Mouse (Mus musculus): ENCODE results near the gene Sumo2.
"Not testable (repeated sequence)": the region's sequence is repeated elsewhere in the genome, so short reads cannot be mapped to it uniquely, and the experiment has no call there.

The Sumo2 gene

DNA sequence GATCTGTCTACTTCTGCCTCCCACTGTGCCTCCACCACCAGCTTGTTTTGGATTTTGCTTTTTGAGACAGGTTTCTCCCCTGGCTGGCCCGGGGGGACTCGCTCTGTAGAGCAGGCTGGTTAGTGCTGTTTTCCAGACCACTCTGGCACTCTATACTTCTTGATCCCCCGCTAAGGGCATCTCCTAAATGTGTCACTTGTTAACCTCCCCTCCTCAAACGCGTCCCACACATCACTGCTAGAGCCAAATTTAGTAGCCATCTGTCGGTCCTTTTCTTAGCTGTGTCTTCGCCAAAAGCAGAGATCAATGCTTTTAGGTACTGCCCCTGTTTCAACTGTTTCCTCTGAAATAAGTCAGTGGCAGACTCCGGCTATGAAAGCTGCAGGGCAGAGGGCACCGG is 17.4 kb downstream of the Sumo2 start:
- no peak for DNase-seq

DNA sequence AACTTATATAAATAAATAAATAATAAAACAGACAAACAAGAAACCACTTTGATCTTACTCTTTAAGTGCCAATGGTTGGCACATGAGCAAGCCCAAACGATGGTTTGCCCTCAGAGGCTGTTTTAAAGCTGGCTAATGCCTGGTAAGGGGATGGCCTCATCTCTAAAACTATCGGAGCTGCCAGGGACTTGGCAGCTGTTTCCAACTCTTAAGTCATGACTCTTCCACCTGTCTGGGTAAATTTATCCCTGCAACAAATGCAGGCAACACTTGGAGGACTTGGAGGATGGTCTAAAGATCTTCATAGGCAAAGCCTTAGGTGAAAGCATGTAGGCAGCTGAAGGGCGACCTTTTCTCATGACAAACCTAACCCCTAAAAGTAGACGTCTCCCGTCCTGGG is 19.1 kb downstream of the Sumo2 start:
- no peak for DNase-seq

DNA sequence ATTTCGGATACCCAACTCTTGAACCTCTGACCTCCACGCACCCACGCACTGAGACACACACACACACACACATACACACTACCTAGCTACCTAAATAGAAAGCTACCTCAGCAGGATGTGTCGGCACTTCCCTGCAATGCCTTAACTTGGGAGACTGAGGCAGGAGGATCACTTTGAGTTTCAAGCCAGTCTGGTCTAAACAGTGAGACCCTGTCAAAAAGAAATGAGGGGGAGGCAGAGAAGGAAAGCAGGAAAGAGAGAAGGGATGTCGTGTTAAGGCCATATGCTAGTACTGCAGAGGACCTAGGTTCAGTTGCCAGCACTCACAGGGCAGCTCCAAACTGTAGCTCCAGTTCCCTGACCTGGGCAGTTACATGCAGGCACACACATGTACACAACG is 21.1 kb downstream of the Sumo2 start:
- DNase-seq = no peak

- DNase-seq = peak; percentile 99
These were observed 21.8 kb downstream of the Sumo2 start, which contains the start of gene Jpt1 for GRCm38 (mm10) chr11:115514238-115514663. Gene Jpt1 (minus strand): TSS chr11:115514387.

DNA sequence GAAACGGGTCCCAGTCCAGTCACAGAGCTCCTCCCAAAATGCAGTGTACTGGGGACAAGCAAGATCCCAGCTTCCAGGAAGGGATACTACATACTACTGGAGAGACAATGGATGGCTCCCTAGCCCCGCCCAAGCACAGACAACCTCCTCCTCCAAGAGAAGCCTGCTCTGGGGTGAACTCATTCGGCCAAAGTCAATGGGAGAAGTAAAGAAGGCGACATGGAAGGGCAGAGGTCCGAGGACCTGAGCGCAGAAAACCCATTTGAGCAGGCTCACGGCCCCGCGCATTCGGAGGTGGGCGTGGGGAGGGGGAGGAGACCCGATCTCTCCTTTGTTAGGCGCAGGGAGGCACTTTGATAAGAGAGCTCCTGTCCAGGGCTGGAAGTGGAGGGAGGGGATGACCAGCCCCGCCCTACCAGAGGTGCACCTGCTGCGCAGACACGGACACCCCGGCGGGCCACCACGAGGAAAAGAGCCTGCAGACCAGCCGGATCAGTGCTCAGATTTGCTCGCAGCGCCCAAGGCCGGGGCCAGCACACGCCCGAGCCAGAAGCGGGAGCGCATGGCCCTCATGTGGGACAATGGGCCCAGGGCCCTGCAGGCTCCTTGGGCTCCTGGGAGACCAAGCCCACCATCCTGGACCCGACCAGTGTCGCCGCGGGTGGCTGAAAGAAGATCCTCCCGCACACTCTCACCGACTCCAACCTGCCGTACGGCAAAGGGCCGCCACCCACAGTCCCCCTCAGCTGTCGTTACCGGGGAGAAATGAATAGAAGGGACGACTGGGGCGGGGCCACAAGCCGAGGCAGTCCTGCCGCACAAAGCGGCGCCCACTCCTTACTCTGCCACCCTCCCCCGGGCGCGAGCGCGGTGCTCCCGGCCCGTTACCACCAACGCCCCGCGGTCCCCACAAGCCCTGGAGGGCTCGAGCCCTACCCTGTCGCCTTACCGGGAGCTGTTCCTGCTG is 22.5 kb downstream of the Sumo2 start:
- DNase-seq = peak; percentile 26

DNA sequence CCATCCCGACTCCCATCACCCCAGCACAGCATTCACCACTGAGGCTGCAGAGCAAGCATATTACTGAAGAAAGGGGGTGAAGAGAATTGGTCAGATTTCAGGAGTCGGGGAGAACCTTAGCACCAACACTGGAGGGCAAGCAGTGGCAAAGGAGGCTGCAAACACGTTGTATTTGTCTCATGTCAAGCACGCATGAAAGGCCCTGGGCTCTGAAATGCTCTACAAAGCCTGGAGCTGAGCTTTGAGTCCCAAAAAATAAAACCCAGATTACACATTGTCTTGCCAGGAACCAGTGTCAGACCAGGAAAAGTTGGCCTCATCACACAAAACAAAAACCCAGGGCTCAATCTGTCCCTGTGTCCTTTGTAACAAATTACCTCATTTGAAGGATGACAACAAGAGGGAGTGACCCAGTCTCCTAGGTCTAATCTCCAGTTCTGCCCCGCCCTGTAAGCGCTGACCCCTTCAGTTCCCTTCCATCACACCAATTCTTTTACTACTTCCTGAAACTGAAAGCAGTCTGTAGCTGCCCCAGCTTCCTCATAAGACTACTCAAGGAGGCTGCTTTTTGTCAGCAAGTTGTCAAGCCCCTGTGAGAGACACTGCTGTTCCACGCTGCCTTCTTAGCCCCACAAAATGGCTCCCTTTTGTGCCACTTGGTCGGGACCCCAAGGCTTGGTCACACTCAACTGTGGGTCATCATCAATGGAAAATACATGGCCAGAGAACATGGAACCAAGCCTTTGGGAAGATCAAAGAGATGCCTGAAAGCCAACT is 23.5 kb downstream of the Sumo2 start:
- DNase-seq = no peak

- DNase-seq = no peak
These were observed 24.1 kb downstream of the Sumo2 start for GRCm38 (mm10) chr11:115512004-115512403.

- no peak for DNase-seq
These were observed 25.0 kb downstream of the Sumo2 start for GRCm38 (mm10) chr11:115511121-115511520.

- no peak for DNase-seq
These were observed 25.6 kb downstream of the Sumo2 start for GRCm38 (mm10) chr11:115510507-115510888.

DNA sequence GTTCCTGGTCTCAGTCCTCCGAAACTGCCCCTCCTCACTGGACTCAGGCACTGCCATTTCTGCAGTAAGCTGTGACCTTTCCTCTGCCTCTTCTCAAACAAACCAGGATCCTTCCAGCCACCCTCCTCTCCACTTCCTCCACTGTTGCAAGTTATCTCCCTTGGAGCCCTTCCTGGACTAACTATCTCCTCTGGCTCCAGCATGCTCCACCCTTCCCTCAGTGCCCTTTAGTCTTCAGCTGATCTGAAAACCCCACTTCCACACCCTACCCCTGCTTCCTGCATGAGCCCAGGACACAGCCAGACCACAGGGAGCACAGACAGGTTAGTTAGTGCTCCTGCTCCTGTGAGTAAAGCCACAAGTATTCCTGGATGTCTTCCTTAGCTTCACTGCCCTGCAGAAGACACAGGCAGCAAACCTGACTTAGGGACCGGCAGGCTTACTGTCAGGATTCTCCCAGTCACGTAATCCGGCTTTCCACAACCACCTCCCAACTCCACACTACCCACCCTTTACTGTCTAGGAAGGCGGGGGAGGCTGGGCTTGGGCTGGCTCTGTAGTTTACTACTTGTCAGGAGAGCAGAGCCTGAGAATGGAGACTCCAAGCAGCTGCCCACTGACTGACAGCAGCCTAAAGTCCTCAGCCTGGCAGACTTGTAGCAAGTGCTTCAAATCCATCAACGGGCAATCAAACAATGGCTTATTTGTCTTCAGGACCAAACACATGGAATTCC is 26.1 kb downstream of the Sumo2 start:
- DNase-seq = no peak

- DNase-seq = no peak
These were observed 28.0 kb downstream of the Sumo2 start for GRCm38 (mm10) chr11:115508061-115508460.

DNA sequence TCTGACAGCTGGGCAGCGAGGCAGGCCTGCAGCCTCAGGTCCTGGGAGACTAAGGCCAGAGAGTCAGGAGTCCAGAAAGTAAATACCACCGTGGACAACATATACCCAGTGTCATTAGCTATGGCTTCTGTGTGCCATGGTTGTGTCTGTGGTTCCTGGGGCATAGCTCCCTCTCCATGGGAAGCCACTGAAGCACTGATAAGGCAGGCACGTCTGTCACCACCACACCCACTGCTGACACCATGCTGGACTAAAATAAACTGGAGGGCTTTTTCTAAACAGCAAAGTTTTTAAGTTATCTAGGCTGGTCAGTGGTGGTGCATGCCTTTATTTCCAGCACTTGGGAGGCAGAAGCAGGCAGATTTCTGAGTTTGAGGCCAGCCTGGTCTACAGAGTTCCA is 29.5 kb downstream of the Sumo2 start:
- no peak for DNase-seq

DNA sequence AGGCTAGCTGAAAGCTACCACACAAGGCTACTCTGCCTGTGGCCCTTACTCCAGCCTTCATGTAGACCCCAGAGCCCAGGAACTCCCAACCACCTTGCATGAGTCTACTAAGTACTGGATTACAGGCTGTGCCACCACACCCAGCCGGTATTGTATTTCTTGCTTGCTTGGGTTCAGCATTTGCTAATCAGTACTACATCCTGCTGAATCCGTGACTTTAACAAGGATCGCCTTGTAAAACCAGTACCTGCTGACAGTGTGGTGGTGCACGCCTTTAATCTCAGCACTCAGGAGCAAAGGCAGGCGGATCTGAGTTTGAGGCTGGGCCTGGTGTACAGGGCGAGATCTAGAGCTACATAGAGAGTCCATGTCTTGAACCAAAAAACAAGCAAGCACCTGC is 33.4 kb downstream of the Sumo2 start:
- DNase-seq = no peak

DNA sequence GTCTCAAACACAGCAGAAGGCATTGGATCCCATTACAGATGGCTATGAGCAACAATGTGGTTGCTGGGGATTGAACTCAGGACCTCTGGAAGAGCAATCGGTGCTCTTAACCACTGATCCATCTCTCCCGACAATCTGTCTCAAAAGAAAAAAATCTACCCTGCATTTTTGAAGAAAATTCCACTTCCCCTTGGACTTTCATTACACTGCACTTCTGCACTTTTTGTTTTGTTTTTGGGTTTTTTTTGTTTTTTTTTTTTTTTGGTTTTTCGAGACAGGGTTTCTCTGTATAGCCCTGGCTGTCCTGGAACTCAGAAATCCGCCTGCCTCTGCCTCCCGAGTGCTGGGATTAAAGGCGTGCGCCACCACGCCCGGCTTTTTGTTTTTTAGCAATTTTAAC is 39.5 kb downstream of the Sumo2 start:
- DNase-seq = not testable (repeated sequence)

DNA sequence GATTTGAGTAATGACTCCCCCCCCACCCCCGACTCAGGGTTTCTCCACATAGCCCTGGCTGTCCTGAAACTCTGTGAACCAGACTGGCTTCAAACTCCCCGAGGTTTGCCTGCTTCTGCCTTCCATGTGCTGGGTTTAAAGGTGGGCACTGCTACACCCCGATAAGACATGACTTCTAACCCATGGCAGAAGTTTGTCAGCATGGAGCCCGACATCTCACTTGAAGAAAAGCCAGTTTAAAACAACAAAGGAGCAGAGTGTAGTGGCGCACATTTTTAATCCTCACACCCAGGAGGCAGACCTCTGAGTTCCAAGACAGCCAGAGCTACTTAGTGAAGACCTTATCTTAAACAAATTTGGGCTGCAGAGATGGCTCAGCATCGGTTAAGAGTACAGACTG is 43.7 kb downstream of the Sumo2 start:
- no peak for DNase-seq

GRCm38 (mm10) chr11:115491356-115492083 is 44.6 kb downstream of the Sumo2 start, which contains the start of gene Nt5c:
Gene Nt5c (minus strand): TSS chr11:115491862.
- peak; percentile 83 for DNase-seq

GRCm38 (mm10) chr11:115490441-115491355 is 45.4 kb downstream of the Sumo2 start:
- DNase-seq = no peak

- DNase-seq = no peak
These were observed 47.4 kb downstream of the Sumo2 start for GRCm38 (mm10) chr11:115488551-115489104.

DNA sequence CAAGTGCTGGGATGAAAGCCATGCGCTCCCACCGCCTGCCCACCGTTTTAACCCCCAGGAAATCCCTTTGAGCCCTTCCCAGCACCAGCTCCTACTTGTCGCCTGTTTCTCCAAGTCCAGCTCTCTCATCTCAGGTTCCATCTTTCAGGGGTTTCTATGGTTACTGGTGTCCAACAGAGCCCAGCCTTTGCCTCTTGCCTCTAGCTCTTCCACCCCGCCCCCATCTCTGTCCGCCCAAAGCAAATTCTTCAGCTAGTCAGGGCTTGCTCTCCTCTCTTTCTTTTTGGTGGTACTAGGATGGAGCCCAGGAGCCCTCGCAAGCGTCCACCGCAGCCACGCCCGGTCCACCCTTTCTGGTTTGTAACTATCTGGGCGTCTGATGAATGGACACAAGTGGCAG is 50.9 kb downstream of the Sumo2 start:
- DNase-seq = no peak

- DNase-seq = peak; percentile 77
These were observed 52.4 kb downstream of the Sumo2 start for GRCm38 (mm10) chr11:115483726-115484125.

DNA sequence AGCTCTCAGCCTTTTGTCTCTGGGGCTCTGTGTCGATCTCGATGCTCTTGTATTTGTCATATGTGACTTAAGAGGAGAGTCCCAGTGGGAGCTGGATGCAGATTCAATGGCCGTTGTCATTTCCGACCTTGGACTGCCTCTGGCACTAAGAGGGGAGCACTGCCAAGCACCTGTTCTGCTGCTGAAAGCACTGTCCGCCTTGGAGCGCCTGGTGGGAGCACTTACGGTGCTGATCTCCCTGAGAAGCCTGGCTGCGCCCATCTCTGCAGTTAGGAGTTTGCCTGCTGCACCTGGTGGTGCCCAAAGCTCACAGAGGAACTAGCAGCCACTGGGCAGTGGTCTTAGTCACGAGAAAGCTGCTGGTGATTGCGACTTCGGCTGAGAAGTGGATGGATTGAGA is 52.8 kb downstream of the Sumo2 start:
- no peak for DNase-seq
